Comparison of ENCODE assay signal across 8 mouse cellular contexts in the genomic region with DNA sequence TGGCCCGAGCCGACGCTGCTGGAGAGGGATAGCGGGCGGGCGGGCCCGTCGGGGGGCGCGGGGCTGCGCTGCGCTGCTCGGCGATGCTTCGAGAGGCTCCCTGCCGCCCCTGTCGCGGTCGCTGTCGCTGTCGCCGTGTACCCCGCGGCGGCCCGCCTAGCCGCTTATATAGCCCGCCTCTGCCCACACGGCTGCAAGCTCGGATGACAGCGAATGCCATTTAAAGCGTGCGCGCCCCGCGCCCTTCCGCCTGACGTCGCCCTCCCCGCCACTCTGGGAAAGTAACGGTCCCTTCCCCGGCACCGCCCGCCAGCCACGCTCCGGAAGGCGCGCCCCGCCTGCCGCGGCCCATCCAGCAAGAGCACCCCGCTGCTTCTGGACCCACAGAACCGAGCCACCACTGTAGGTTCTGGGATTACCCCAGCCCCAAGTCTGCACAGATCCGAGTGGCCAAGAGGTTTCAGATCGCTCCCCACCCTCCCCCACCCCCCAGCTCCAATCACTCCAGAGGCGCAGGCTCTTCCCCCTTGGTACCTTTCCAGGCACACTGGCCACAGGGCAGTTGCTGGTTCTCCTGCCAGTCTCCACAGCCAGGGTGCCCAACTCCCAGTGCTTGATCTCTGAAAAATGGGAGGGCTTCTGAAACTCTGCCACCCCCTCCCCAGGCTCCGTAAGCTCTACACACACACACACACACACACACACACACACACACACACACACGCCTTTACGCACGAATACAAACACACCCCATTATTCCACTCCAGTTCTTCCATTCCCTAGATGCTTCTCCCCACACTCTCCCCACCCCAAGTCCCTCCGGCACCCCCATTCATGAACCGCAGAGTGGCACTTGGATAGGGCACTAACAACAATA. TPM values are rescaled to one million over a fixed set of nuclear protein-coding genes. Genes with fewer than 3 reads are reported as not detected.
DNase-seq lines count a peak whose midpoint lies in the region; TF ChIP-seq lines count a peak whose summit lies in the region.

Gm13889 (minus strand) TSS at position 294 of the 877 bp plus-strand sequence.

- peaks cover 0 to 4% of the 10 kb centered on the region in 2 experiments; a peak in 2 of 4 replicates for H3K4me1 ChIP-seq in ES-E14 (ENCODE audit: control insufficient read depth in 2 of 2, insufficient read depth in 2 of 2, low read length in 2 of 2, poor library complexity in 1 of 2)
- peaks cover 16% of the 10 kb centered on the region for H3K4me1 ChIP-seq in lung, adult 2 months (ENCODE audit: control insufficient read depth, insufficient read depth, low read length)

- TF ChIP-seq CTCF in lung, adult 2 months (IDR thresholded peaks at IDR 0.05; ENCODE audit: insufficient read depth, low read length): no peak

- peak within 1 kb of the TSS; percentile 52 to 68 for H3K4me3 ChIP-seq in ES-E14 (ENCODE audit: insufficient read depth in 1 of 2, low read depth in 1 of 2, low read length in 2 of 2, poor library complexity in 1 of 2, severe bottlenecking in 1 of 2)
- H3K4me3 ChIP-seq in lung, adult 2 months (replicated peaks; ENCODE audit: extremely low read depth, low read depth, low read length): peak within 1 kb of the TSS; percentile 76

- in situ Hi-C loops in ES-E14 (cut with MboI; ENCODE audit: low sequenced_read_pairs in 2 of 2, unreplicated experiment in 2 of 2): no loop called here

- no peaks in the 10 kb centered on the region for H3K9me3 ChIP-seq in ES-E14 (ENCODE audit: control insufficient read depth, insufficient read depth, low read depth, low read length)

- no peak for DNase-seq in ES-E14 (ENCODE audit: low read depth, low spot score)
- DNase-seq in cerebellum, adult 8-10 months: peak; percentile 70
- peak in 1 of 2 experiments; percentile 88 for DNase-seq in frontal cortex, adult 2 months (ENCODE audit: extremely low spot score in 1 of 2, low spot score in 1 of 2)
- peak; percentile 82 for DNase-seq in heart, postnatal 4 days
- DNase-seq in layer of hippocampus, adult 8-10 months (ENCODE audit: low spot score in 2 of 2): peak; percentile 83 to 87
- peak; percentile 67 for DNase-seq in lung, adult 2 months
- DNase-seq in ovary, postnatal 36 days (ENCODE audit: low spot score): peak; percentile 74
- DNase-seq in urinary bladder, postnatal 4 days (ENCODE audit: low spot score in 2 of 2): peak; percentile 54 to 69

- H3K9ac ChIP-seq in ES-E14 (ENCODE audit: insufficient read depth, low read depth, low read length, poor library complexity, severe bottlenecking): 0 out of 2 replicates have a peak within 1 kb of the TSS, but pooled peaks have one; percentile 2

- 8% methylated on average over 53 of the region's 62 CpGs for WGBS in lung, adult 2 months

- H3K36me3 ChIP-seq in ES-E14 (ENCODE audit: control insufficient read depth, insufficient read depth, low read length, poor library complexity, severe bottlenecking): no peaks in the 10 kb centered on the region

- H3K27ac ChIP-seq in ES-E14 (ENCODE audit: insufficient read depth, low read depth, low read length, poor library complexity, severe bottlenecking): no peak within 1 kb of the TSS

- TF ChIP-seq POLR2A in lung, adult 2 months (IDR thresholded peaks at IDR 0.05; ENCODE audit: borderline replicate concordance, extremely low read depth, low read depth, low read length): peak; percentile 69

TF ChIP-seq in ES-E14, 5 proteins besides CTCF, POLR2A, EP300 and RAD21:
- TF ChIP-seq MAFK (IDR thresholded peaks at IDR 0.05; ENCODE audit: insufficient read depth, low read depth, low read length): no peak
- no peak for TF ChIP-seq CHD2 (IDR thresholded peaks at IDR 0.05; ENCODE audit: low read depth, low read length)
- no peak for TF ChIP-seq ZC3H11A (IDR thresholded peaks at IDR 0.05; ENCODE audit: borderline replicate concordance, low read depth, low read length)
- TF ChIP-seq ZNF384 (IDR thresholded peaks at IDR 0.05; ENCODE audit: low read depth, low read length): no peak
- TF ChIP-seq HCFC1 (IDR thresholded peaks at IDR 0.05; ENCODE audit: borderline replicate concordance, insufficient read depth, low read length): no peak

RNA-seq across cellular contexts. Expression of gene Gm13889, which starts in this region (rescaled TPM):
- total RNA-seq in ES-E14 (2012; rRNA removed): 1.0 and 1.5 TPM in 2 replicates
- polyA plus RNA-seq in frontal cortex, adult 2 months (2012; rRNA removed): 77.9 and 109 TPM in 2 replicates
- total RNA-seq in heart, postnatal 4 days (2021): 10 to 100 TPM; 24.2 to 26.7 TPM
- 10 to 100 TPM; 35.7 to 55.6 (median 48.7) TPM for total RNA-seq in layer of hippocampus, adult 8-10 months (2022)
- 51.8 and 107 TPM in 2 replicates for polyA plus RNA-seq in lung, adult 2 months (2012; rRNA removed)
